ENCODE assay signal across 8 mouse cellular contexts in genomic region chr11:19986443-19986861, GRCm38 (mm10).
DNase-seq lines count a peak whose midpoint lies in the region; ATAC-seq lines count a peak whose summit lies in the region.

No protein-coding gene starts in this region.

- no peaks in the 10 kb centered on the region for H3K9me3 ChIP-seq in heart, embryonic 10.5 days
- H3K9me3 ChIP-seq in embryonic facial prominence, embryonic 10.5 days = no peaks in the 10 kb centered on the region
- H3K9me3 ChIP-seq in liver, embryonic 11.5 days (ENCODE audit: control insufficient read depth, low read length) = no peaks in the 10 kb centered on the region

- no peak for ATAC-seq in liver, embryonic 11.5 days (replicated peaks; ENCODE audit: low FRiP score)

- 0% methylated on average over 1 of the region's 1 CpGs for WGBS in heart, embryonic 10.5 days
- WGBS in embryonic facial prominence, embryonic 10.5 days = 17% methylated on average over 1 of the region's 1 CpGs
- WGBS in liver, embryonic 11.5 days = 4% methylated on average over 1 of the region's 1 CpGs

- H3K36me3 ChIP-seq in heart, embryonic 10.5 days = no peaks in the 10 kb centered on the region
- H3K36me3 ChIP-seq in embryonic facial prominence, embryonic 10.5 days (replicated peaks) = peaks cover 8% of the 10 kb centered on the region; the same call in 1 of the 2 replicates
- H3K36me3 ChIP-seq in liver, embryonic 11.5 days (ENCODE audit: control insufficient read depth, insufficient read depth, low read length) = no peaks in the 10 kb centered on the region

- H3K4me2 ChIP-seq in liver, embryonic 11.5 days = peak overlapping the region; percentile 50

- H3K4me3 ChIP-seq in heart, embryonic 10.5 days = no peak overlapping the region
- 0 out of 2 replicates have a peak overlapping the region, but pooled peaks have one; percentile 28 for H3K4me3 ChIP-seq in embryonic facial prominence, embryonic 10.5 days
- H3K4me3 ChIP-seq in liver, embryonic 11.5 days (ENCODE audit: low read depth, low read length) = no peak overlapping the region

- H3K9ac ChIP-seq in liver, embryonic 11.5 days (ENCODE audit: low read depth, low read length) = peak overlapping the region; percentile 12; the same call in 1 of the 2 replicates

- H3K27me3 ChIP-seq in heart, embryonic 10.5 days (ENCODE audit: insufficient read depth, poor library complexity, severe bottlenecking) = no peaks in the 10 kb centered on the region
- no peaks in the 10 kb centered on the region for H3K27me3 ChIP-seq in embryonic facial prominence, embryonic 10.5 days (replicated peaks; ENCODE audit: low read depth, poor library complexity, severe bottlenecking)
- H3K27me3 ChIP-seq in liver, embryonic 11.5 days (replicated peaks; ENCODE audit: control insufficient read depth, insufficient read depth, low read length) = no peaks in the 10 kb centered on the region

- no peak for DNase-seq in heart, embryonic 10.5 days (ENCODE audit: low spot score)
- no peak for DNase-seq in heart, adult 9 months (ENCODE audit: low spot score in 2 of 2)
- DNase-seq in 416B (ENCODE audit: low read depth) = peak; percentile 22
- peak; percentile 66 for DNase-seq in embryonic facial prominence, embryonic 10.5 days (ENCODE audit: low spot score)
- DNase-seq in liver, embryonic 11.5 days (ENCODE audit: low spot score) = no peak
- DNase-seq in right cerebral cortex, postnatal 14 days = no peak
- no peak for DNase-seq in c-Kit-positive CD71-positive TER-119-positive erythroid progenitor cells, embryonic 14.5 days (ENCODE audit: low spot score)
- DNase-seq in spleen, postnatal 4 days (ENCODE audit: low spot score in 2 of 2) = no peak

- H3K27ac ChIP-seq in heart, embryonic 10.5 days = peak overlapping the region; percentile 63
- peak overlapping the region; percentile 55 for H3K27ac ChIP-seq in embryonic facial prominence, embryonic 10.5 days (replicated peaks)
- peak overlapping the region; percentile 75 for H3K27ac ChIP-seq in liver, embryonic 11.5 days (ENCODE audit: low read depth, low read length)

- peaks cover 76% of the 10 kb centered on the region for H3K4me1 ChIP-seq in heart, embryonic 10.5 days
- H3K4me1 ChIP-seq in embryonic facial prominence, embryonic 10.5 days = peaks cover 80% of the 10 kb centered on the region
- peaks cover 63% of the 10 kb centered on the region for H3K4me1 ChIP-seq in liver, embryonic 11.5 days (replicated peaks; ENCODE audit: control insufficient read depth, insufficient read depth, low read length)

Comparison
In these comparisons a context has a peak if more than half of its experiments do, and no peak if none do; other contexts are left out.
1. DNase-seq: peak in 416B (single experiment) and embryonic facial prominence, embryonic 10.5 days (single experiment); none in heart, embryonic 10.5 days (single experiment), heart, adult 9 months (0 of 2), liver, embryonic 11.5 days (single experiment), right cerebral cortex, postnatal 14 days (single experiment), c-Kit-positive CD71-positive TER-119-positive erythroid progenitor cells, embryonic 14.5 days (single experiment) and spleen, postnatal 4 days (0 of 2).
2. Peak in every context shown above with its lines, with median percentiles within 50 percentile points of each other: H3K27ac ChIP-seq.